Mouse (Mus musculus) kidney, embryonic 16.5 days (tissue): ENCODE results near the gene Esyt1. TPM values are rescaled to one million over a fixed set of nuclear protein-coding genes. Genes with fewer than 3 reads are reported as not detected.
"Not testable (repeated sequence)": the region's sequence is repeated elsewhere in the genome, so short reads cannot be mapped to it uniquely, and the experiment has no call there.

ENCODE experiments used
- ATAC-seq: fragments of 200-750 bp; cut with Nextera tagmentation; 2 replicates; pipeline ENCODE4 v1.8.0; 2017; ENCODE audit warnings: moderate TSS enrichment; ENCODE audit not compliant: low FRiP score, low TSS enrichment
- H3K27ac ChIP-seq: fragments of 300-500 bp; sonication (generic); 2 replicates; pipeline ENCODE4 v1.5.1; 2014; ENCODE audit warnings: low read length
- H3K27me3 ChIP-seq: fragments of 300-500 bp; sonication (generic); 2 replicates; pipeline ENCODE4 v1.6.1; 2014; ENCODE audit warnings: low read length, control low read depth, mixed read lengths; ENCODE audit not compliant: insufficient read depth
- H3K36me3 ChIP-seq: fragments of 300-500 bp; sonication (generic); 2 replicates; pipeline ENCODE4 v1.6.1; 2014; ENCODE audit warnings: low read length, control low read depth, mixed read lengths; ENCODE audit not compliant: insufficient read depth
- H3K4me1 ChIP-seq: fragments of 300-500 bp; sonication (generic); 2 replicates; pipeline ENCODE4 v1.6.1; 2014; ENCODE audit warnings: low read length, control low read depth, mixed read lengths; ENCODE audit not compliant: insufficient read depth
- H3K4me2 ChIP-seq: fragments of 300-500 bp; sonication (generic); replicated peaks from 2 replicates; pipeline ENCODE4 v1.6.1; 2014; ENCODE audit warnings: low read depth, low read length
- H3K4me3 ChIP-seq: fragments of 300-500 bp; sonication (generic); 2 replicates; pipeline ENCODE4 v1.5.1; 2014; ENCODE audit warnings: mild to moderate bottlenecking, low read length
- H3K9ac ChIP-seq: fragments of 300-500 bp; sonication (generic); replicated peaks from 2 replicates; pipeline ENCODE4 v1.6.1; 2014; ENCODE audit warnings: low read length
- H3K9me3 ChIP-seq: fragments of 300-500 bp; sonication (generic); 2 replicates; pipeline ENCODE4 v1.6.1; 2016; ENCODE audit warnings: low read length, control low read depth
- WGBS: fragments of 180-500 bp; shearing (Covaris S2); extraction: QIAGEN DNeasy Blood & Tissue Kit; methylation state at CpG from one replicate; pipeline ENCODE4 v1.1.7; 2014; 5-methylcytosine and 5-hydroxymethylcytosine counted together
- polyA plus RNA-seq: library from polyadenylated mRNA; unstranded; fragments of >200 nt; fragmentation: Nextera tagmentation; extraction: Ambion mirVana; gene quantifications from 2 replicates; pipeline ENCODE4 v1.2.1, GENCODE M21; 2015

Gene Esyt1
- polyA plus RNA-seq, 1 experiment from 2014 or later = 24.2 TPM

DNA sequence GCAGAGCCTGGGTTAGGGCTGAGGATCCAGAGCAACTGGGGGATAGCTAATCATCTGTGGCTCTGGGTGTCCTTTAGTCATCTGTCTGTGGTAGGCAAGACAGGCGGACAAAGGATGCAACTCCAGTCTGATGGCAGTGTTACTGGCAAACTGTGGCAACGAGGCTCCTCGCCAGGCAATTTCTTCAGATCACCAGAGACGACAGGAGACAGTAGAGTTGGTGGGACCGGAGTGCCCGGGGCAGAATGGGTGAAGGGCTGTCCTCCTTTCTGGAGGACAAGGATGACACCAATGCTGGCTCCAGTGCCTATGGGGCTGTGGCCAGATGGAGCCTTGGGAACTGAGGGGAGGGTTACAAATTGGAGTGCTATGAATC is 24.0 kb upstream of the Esyt1 start:
- not testable (repeated sequence) for ATAC-seq, H3K4me3 ChIP-seq
- 59% methylated on average over 6 of the region's 6 CpGs for WGBS

DNA sequence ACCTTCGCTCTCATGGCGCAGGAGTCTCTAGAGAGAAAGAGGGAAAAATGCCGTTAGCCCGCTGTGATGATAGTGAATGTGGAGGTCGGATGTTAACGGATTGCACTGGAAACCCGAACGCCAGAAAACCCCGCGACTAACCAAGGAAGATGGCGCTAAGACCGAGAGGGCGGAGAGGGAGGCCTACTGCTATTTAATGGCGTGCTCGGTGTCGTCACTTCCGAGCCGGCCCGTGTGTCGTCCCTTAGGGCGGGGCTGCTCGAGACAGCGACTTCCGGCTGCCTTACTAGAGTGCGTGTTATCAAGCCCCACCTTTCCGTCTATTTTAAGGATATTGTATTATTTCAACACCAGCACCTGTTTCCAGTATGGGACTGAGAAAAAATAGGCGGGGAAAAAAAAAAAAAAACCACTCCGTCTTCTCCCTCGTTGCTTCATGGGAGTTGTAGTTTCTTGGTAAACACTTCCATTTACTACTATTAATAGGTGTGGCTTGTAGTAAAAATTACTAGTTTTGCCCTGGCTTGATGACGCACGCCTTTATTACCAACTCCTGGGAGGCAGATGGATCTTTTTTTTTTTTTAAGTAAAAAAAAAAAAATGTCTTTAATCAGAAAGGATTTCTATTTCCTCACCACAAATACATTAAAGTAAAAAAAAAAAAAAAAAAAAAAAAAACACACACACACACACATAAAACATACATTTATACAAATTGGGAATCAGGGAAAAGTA is 23.4 kb upstream of the Esyt1 start, which contains the start of gene Rpl41:
Gene Rpl41 (minus strand): TSS at position 359 of the 735 bp plus-strand sequence.
- Histone ChIP-seq H3K4me2 (peak within 1 kb of the TSS; percentile 63), H3K36me3 (peaks cover 17% of the 10 kb centered on the region), H3K4me1 (peaks cover 6% of the 10 kb centered on the region), H3K4me3 (peak within 1 kb of the TSS; percentile 91), H3K27ac (peak within 1 kb of the TSS; percentile 98), H3K9ac (peak within 1 kb of the TSS; percentile 97), H3K9me3 (no peaks in the 10 kb centered on the region), H3K27me3 (no peaks in the 10 kb centered on the region)
- under 1% methylated on average over 31 of the region's 31 CpGs for WGBS
- peak; percentile 90 for ATAC-seq

More for the DNA sequence above, 24.0 kb upstream of the Esyt1 start:
- H3K4me2 ChIP-seq, H3K27me3 ChIP-seq, H3K4me1 ChIP-seq, H3K27ac ChIP-seq, H3K9me3 ChIP-seq: not testable (repeated sequence)
- Histone ChIP-seq H3K9ac (0 out of 2 replicates have a peak overlapping the region, but pooled peaks have one; percentile 31), H3K36me3 (peaks cover 11% of the 10 kb centered on the region)

DNA sequence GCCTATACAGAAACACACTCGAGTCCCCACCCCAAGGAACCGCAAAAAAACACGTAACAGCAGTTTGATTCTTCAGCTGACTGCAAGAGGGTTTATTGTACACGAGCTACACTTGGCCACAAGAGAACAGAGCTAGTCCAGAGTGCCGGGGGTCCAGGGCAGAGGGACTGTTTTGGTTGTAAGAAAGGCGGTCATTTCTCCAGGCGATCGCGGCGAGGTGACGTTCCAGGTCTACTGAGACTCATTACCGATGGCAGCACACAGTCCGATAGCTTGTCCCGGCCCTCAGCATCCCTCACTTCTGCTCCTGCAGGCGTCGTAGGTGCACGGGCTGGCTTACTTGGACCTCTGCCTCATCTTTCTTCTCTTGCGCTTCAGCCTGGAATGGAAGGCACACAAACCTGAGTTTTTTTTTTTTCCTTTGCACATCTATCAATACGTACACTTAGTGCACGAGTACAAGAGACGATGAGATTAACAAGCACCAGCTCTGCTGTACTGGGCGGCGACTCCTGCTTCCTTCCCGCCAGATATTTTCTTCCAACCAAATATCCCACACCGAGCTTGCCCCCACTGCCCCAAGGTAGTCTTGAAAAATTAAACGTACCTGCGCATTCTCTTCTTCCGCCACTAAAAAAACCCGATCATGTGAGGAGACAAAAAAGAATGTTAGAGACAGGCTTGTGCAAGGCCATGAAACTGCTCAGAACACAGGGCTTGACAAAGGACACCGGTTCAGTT is 22.6 kb upstream of the Esyt1 start:
- H3K4me1 ChIP-seq, H3K9me3 ChIP-seq, H3K27me3 ChIP-seq, ATAC-seq: not testable (repeated sequence)
- peaks cover 26% of the 10 kb centered on the region for H3K36me3 ChIP-seq
- peak overlapping the region; percentile 98 for H3K27ac ChIP-seq
- H3K9ac ChIP-seq = peak overlapping the region; percentile 97
- H3K4me3 ChIP-seq = peak overlapping the region; percentile 91
- peak overlapping the region; percentile 63 for H3K4me2 ChIP-seq
- WGBS = under 1% methylated on average over 21 of the region's 30 CpGs

DNA sequence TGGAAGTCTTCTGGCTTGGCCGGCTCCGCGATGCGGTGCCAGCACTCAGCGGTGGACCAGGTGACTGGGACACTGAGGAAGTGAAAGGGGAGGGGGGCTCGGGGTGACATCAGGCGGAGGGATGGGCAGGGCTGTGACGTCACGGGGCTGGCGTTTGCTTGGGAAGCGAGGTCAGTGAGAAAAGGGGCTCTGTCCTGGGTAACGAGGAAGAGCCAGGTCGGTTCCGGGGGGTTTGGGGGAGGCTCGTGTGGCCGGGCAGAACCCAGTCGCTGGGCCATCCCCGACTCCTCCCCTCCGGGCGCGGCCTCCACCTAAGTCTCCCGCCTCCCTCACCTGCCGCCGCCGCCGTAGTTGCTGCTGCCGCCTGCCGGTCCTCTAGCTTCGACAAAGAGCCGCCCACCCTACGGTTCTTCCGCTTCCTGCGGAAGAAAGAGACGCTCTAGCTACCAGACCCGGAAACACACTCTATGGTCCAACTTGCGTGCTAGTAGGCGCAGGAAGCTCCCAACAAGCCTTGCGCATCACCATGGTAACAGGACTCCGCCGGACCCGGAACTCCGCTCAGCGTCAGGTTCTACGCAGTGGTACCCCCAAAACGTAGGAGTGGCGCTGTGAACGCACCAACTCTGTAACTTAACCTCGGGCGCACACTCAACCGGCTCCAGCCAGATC is 21.8 kb upstream of the Esyt1 start, which contains the start of gene Zc3h10:
Gene Zc3h10 (minus strand): TSS at position 414 of the 672 bp plus-strand sequence.
- under 1% methylated on average over 49 of the region's 50 CpGs for WGBS
- peaks cover 6% of the 10 kb centered on the region for H3K4me1 ChIP-seq
- H3K9ac ChIP-seq = peak within 1 kb of the TSS; percentile 97
- ATAC-seq = peak; percentile 93
- H3K4me2 ChIP-seq = peak within 1 kb of the TSS; percentile 63
- H3K36me3 ChIP-seq = peaks cover 31% of the 10 kb centered on the region
- no peaks in the 10 kb centered on the region for H3K9me3 ChIP-seq
- H3K27me3 ChIP-seq = no peaks in the 10 kb centered on the region
- H3K27ac ChIP-seq = peak within 1 kb of the TSS; percentile 98
- H3K4me3 ChIP-seq = peak within 1 kb of the TSS; percentile 91

DNA sequence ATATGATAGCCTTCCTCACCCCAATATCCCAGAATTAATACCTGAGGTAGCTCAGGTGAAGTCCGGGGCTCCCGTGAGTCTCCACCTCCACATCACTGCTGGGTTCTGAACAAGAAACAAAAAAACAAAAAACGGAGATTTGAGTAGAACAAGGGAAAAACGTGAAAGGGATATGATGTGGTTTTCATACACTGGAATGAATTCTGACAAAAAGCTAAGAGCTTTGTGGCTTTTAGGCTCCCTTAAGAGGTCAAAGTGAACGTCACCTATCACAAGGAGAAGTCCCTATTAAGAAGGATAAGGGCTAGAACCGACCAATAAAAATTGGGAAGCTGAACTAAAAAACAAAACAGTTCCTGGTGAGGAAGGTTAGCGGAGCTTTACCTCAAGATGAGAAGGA is 21.1 kb upstream of the Esyt1 start:
- 19% methylated on average over 7 of the region's 7 CpGs for WGBS

DNA sequence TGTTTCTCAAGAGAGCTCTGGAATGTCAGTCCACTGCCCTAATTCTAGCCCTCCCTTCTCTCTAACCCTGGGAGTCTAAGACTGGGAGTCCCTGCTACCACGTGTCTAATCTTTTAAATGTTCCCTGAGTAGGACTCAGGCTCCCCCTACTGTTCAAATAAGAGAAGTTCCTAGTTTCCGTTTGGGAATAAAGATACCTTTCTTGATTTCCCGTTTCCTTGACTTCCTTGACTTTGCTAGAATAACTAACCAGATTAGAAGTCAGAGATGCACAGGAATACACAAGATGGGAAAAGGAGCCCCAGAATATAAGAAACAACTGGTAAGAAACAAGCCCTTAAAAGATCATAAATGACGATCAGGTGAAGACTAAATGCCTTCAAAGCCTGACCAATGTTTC is 20.7 kb upstream of the Esyt1 start:
- H3K4me3 ChIP-seq = peak overlapping the region; percentile 91
- no peak for ATAC-seq
- peak overlapping the region; percentile 63 for H3K4me2 ChIP-seq
- H3K27ac ChIP-seq = peak overlapping the region; percentile 95
- peaks cover 37% of the 10 kb centered on the region for H3K36me3 ChIP-seq
- H3K27me3 ChIP-seq = no peaks in the 10 kb centered on the region
- no peaks in the 10 kb centered on the region for H3K9me3 ChIP-seq
- H3K4me1 ChIP-seq = peaks cover 6% of the 10 kb centered on the region
- WGBS = 11% methylated on average over 4 of the region's 4 CpGs
- peak overlapping the region; percentile 76 for H3K9ac ChIP-seq

More for the DNA sequence above, 21.1 kb upstream of the Esyt1 start:
- Histone ChIP-seq H3K4me2 (peak overlapping the region; percentile 63), H3K9me3 (no peaks in the 10 kb centered on the region), H3K4me1 (peaks cover 6% of the 10 kb centered on the region), H3K4me3 (peak overlapping the region; percentile 91), H3K27me3 (no peaks in the 10 kb centered on the region), H3K36me3 (peaks cover 37% of the 10 kb centered on the region), H3K27ac (peak overlapping the region; percentile 95), H3K9ac (peak overlapping the region; percentile 76)
- ATAC-seq = no peak

DNA sequence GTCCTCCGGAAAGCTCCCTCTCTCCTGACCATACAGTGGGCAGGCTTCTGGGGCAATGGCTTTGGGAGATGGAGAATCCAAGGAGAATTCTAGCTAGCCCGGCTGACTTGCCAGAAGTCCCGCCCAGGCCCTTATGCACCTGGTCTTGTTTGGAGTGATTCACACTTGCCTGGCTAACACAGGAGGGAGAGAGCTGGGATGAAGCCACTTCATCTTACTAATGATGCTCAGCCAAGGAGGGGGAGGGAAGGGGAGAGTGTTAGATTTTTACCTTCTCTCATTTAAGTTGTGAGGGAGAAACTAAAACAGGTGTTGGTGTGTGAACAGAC is 19.9 kb upstream of the Esyt1 start:
- Histone ChIP-seq H3K27me3 (no peaks in the 10 kb centered on the region), H3K9ac (no peak overlapping the region), H3K4me3 (no peak overlapping the region), H3K4me1 (peaks cover 6% of the 10 kb centered on the region), H3K27ac (0 out of 2 replicates have a peak overlapping the region, but pooled peaks have one; percentile 23), H3K9me3 (no peaks in the 10 kb centered on the region), H3K36me3 (peaks cover 37% of the 10 kb centered on the region), H3K4me2 (no peak overlapping the region)
- ATAC-seq = no peak
- 79% methylated on average over 3 of the region's 3 CpGs for WGBS

DNA sequence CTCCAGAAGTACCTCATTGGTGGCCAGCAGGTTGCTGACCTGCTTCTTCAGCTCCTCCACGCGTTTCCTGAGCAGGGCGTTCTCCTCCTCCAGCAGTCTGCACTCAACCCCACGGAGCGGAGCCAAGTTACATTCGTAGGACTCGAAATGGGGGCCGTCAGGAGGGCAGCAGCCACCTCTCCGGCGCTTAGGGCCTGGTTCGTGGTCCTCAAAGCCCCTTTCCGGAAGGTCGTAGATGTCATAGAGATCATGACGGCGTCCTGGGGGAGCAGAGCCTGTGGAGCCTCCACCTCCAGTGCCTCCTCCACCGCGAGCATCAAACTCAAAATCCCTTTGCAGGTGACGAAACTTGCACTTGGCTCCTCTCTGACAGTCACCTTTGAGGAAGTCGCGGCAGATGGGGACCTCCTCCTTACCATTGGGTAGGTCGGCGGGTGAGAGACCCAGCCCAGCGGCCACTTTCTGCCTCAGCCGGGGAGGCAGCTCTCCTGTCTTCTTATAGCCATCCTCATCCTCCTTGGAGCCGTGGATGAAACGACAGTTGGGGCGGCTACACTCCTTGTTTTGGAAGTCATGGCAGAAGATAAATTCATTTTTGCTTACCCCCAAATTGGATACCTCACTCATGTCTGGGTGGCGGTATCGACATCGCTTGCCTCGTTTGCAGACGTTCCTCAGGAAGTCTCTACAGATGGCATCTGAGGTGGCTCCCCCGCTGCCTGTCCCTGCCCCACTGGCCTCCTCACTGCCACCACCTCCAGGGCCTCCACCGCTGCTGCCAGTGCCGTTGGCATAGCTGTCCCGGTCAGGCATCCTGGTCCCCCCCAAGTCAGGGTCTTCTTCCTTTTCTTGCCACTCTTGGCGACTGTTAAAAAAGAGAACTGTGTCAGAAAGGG is 19.3 kb upstream of the Esyt1 start:
- Histone ChIP-seq H3K27ac (no peak overlapping the region), H3K9me3 (no peaks in the 10 kb centered on the region), H3K4me2 (no peak overlapping the region), H3K27me3 (no peaks in the 10 kb centered on the region), H3K36me3 (peaks cover 37% of the 10 kb centered on the region), H3K4me1 (peaks cover 6% of the 10 kb centered on the region), H3K9ac (no peak overlapping the region), H3K4me3 (no peak overlapping the region)
- ATAC-seq = no peak
- WGBS = 92% methylated on average over 37 of the region's 37 CpGs

DNA sequence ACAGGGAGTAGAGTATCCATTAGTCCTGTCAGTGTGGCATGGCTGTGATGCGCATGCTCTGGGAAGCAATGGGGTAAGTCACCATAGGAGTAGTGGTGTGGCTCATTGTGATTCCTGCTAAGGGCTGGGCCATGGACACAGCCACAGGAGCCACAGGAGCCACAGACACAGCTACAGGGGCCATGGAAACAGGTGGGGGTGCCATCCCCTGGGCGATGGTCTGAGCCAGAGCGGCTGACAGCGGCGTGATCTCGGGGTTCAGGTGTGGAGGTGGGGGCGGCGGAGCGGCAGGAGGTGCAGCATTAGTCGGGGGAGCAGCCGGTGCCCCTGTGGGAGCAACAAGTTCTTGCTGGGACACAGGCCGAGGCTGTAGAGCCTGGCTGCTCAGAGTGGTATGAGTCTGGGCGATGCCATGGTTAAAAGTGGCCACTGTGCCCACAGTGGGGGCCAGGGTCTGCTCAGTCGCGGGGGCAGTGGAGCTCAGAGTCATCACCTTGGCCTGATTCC is 18.5 kb upstream of the Esyt1 start:
- 95% methylated on average over 15 of the region's 15 CpGs for WGBS
- Histone ChIP-seq H3K4me3 (no peak overlapping the region), H3K9me3 (no peaks in the 10 kb centered on the region), H3K36me3 (peaks cover 37% of the 10 kb centered on the region), H3K27ac (no peak overlapping the region), H3K4me2 (no peak overlapping the region), H3K4me1 (peaks cover 6% of the 10 kb centered on the region), H3K27me3 (no peaks in the 10 kb centered on the region), H3K9ac (no peak overlapping the region)
- no peak for ATAC-seq
